Mouse (Mus musculus) E14TG2a.4 (cell line): ENCODE data around the gene Zfpm1.

ENCODE experiments used
- CTCF ChIP-seq: conservative IDR thresholded peaks from 2 replicates; pipeline ENCODE4 v1.5.1; 2014; ENCODE audit warnings: low read length
- NANOG ChIP-seq: IDR thresholded peaks from 2 replicates; pipeline ENCODE4 v1.6.1; 2014; ENCODE audit warnings: borderline replicate concordance, low read length, mixed read lengths
- POU5F1 ChIP-seq: IDR thresholded peaks from 2 replicates; pipeline ENCODE4 v1.6.1; 2014; ENCODE audit warnings: low read length, borderline replicate concordance

DNA sequence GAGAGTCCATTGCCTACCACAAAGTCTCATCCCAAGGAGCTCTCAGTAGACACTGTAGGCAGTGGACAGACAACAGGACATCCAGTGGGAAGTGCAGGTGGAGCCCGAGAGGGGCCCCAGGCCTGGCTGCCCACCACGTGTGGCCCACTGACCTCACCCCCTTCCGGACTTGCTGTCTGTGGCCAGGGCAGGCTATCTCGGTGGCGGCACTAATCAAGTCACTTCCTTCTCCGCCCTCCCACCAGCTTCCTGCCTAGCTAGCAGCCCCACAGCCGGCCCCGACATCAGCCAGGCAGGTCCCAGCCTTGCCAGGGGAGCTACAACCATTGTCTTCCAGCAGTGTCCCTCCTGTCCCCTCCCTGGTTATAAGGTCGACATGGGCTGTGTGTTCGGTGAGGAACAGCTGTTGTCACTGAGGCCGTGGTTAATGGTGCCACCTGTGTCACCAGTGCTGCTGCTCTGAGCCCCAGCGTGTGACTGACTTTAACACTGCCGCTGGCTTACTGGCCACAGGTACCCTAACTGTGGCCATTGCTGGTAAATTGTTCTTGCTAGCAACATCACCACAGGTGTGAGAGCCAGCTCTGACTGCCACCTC is 33.1 kb downstream of the Zfpm1 start:
- TF ChIP-seq CTCF = no peak
- TF ChIP-seq NANOG = no peak
- no peak for TF ChIP-seq POU5F1
